11 mouse cellular contexts compared by ENCODE assay signal in the genomic region with DNA sequence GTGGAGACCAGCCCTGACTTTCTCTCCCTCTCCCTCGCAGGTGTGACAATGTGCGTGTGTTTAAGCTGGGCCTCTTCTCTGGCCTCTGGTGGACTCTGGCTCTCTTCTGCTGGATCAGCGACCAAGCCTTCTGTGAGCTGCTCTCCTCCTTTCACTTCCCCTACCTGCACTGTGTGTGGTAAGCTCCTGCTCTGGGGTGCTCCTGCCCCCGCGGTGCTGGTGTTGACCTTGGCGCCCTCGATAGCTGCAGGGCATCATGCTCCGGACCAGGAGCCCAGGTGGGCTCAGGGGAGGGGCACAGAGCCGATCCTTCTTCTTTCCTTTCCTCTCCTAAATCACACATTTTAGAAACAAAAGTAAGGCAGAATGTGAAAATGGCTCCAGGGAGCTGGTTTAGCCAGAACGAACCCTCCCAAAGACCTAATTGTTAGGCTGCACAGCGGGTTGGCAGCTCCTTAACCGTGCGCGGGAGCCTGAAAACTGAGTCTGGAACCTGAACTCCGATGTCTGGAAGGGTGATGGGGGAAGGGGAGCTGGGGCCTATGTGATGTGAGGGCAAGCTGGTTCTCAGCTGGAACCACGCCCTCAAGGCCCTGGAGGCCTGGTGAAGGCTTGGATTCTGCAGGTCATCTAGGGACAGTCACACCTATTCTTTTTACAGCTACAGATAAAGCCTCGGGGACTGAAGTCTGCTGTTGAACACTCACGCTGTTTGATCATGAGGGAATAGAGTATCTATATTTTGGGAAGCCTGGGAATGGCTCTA. TPM values are rescaled to one million over a fixed set of nuclear protein-coding genes. Genes with fewer than 3 reads are reported as not detected.
A peak's percentile ranks its signal among the peaks of the same experiment; 100 is the strongest.
DNase-seq lines count a peak whose midpoint lies in the region; ATAC-seq lines count a peak whose summit lies in the region.
"Had no signal": no experiment of that assay in that cellular context is flagged by ENCODE, and none has a peak within 500 bp of the region (broad histone marks: within the 10 kb centered on the region; RNA-seq: fewer than 3 reads in every experiment).

No protein-coding gene starts in this region.

- 12% methylated on average over 18 of the region's 18 CpGs for WGBS in hindbrain, embryonic 11.5 days
- WGBS in hindbrain, embryonic 13.5 days = 21% methylated on average over 18 of the region's 18 CpGs
- 10% methylated on average over 18 of the region's 18 CpGs for whole genome bisulfite sequencing in embryonic facial prominence, embryonic 13.5 days
- WGBS in limb, embryonic 13.5 days = 11% methylated on average over 18 of the region's 18 CpGs

- H3K4me3 ChIP-seq in hindbrain, embryonic 11.5 days (ENCODE audit: low read depth, low read length) = no peak overlapping the region
- no peak overlapping the region for H3K4me3 ChIP-seq in hindbrain, embryonic 13.5 days
- H3K4me3 ChIP-seq in embryonic facial prominence, embryonic 13.5 days = peak overlapping the region; percentile 16; the same call in 1 of the 2 replicates
- H3K4me3 ChIP-seq in limb, embryonic 13.5 days = no peak overlapping the region

- H3K27me3 ChIP-seq in hindbrain, embryonic 11.5 days (ENCODE audit: control insufficient read depth, insufficient read depth, low read length) = no peaks in the 10 kb centered on the region
- H3K27me3 ChIP-seq in hindbrain, embryonic 13.5 days = no peaks in the 10 kb centered on the region; the same call in 1 of the 2 replicates
- no peaks in the 10 kb centered on the region for H3K27me3 ChIP-seq in embryonic facial prominence, embryonic 13.5 days
- H3K27me3 ChIP-seq in limb, embryonic 13.5 days = no peaks in the 10 kb centered on the region

- H3K27ac ChIP-seq in hindbrain, embryonic 11.5 days (ENCODE audit: low read depth, low read length) = no peak overlapping the region
- H3K27ac ChIP-seq in hindbrain, embryonic 13.5 days = no peak overlapping the region
- peak overlapping the region; percentile 57 for H3K27ac ChIP-seq in embryonic facial prominence, embryonic 13.5 days
- no peak overlapping the region; the same call in none of the 2 replicates for H3K27ac ChIP-seq in limb, embryonic 13.5 days

- H3K9me3 ChIP-seq in hindbrain, embryonic 11.5 days (ENCODE audit: control insufficient read depth, low read length) = no peaks in the 10 kb centered on the region
- no peaks in the 10 kb centered on the region for H3K9me3 ChIP-seq in hindbrain, embryonic 13.5 days
- H3K9me3 ChIP-seq in embryonic facial prominence, embryonic 13.5 days = no peaks in the 10 kb centered on the region
- H3K9me3 ChIP-seq in limb, embryonic 13.5 days = no peaks in the 10 kb centered on the region

- H3K4me1 ChIP-seq in hindbrain, embryonic 11.5 days (replicated peaks; ENCODE audit: control insufficient read depth, insufficient read depth, low read length) = no peaks in the 10 kb centered on the region
- peaks cover 7% of the 10 kb centered on the region for H3K4me1 ChIP-seq in hindbrain, embryonic 13.5 days (replicated peaks)
- peaks cover 10% of the 10 kb centered on the region for H3K4me1 ChIP-seq in embryonic facial prominence, embryonic 13.5 days
- peaks cover 13% of the 10 kb centered on the region for H3K4me1 ChIP-seq in limb, embryonic 13.5 days

- H3K4me2 ChIP-seq in hindbrain, embryonic 11.5 days (replicated peaks; ENCODE audit: low read depth, low read length) = no peak overlapping the region
- no peak overlapping the region for H3K4me2 ChIP-seq in hindbrain, embryonic 13.5 days
- peak overlapping the region; percentile 46 for H3K4me2 ChIP-seq in embryonic facial prominence, embryonic 13.5 days
- H3K4me2 ChIP-seq in limb, embryonic 13.5 days (replicated peaks) = peak overlapping the region; percentile 46

- no peak overlapping the region for H3K9ac ChIP-seq in hindbrain, embryonic 11.5 days (ENCODE audit: low read depth, low read length)
- H3K9ac ChIP-seq in hindbrain, embryonic 13.5 days = no peak overlapping the region
- 0 out of 2 replicates have a peak overlapping the region, but pooled peaks have one; percentile 2 for H3K9ac ChIP-seq in embryonic facial prominence, embryonic 13.5 days
- peak overlapping the region; percentile 40; the same call in 1 of the 2 replicates for H3K9ac ChIP-seq in limb, embryonic 13.5 days

- peak; percentile 38 for DNase-seq in hindbrain, embryonic 11.5 days (ENCODE audit: low spot score)
- peak; percentile 92 for DNase-seq in ES-CJ7 (ENCODE audit: low read depth, low spot score)
- no peak for DNase-seq in urinary bladder, adult 2 months (ENCODE audit: low spot score)
- no peak for DNase-seq in adrenal gland, postnatal 25 days
- DNase-seq in thymus, adult 18-20 months = no peak
- DNase-seq: cerebellum, postnatal 25 days; kidney, postnatal 25 days; thymus, postnatal 25 days had no signal

- no peaks in the 10 kb centered on the region for H3K36me3 ChIP-seq in hindbrain, embryonic 11.5 days (ENCODE audit: control insufficient read depth, insufficient read depth, low read length)
- no peaks in the 10 kb centered on the region for H3K36me3 ChIP-seq in hindbrain, embryonic 13.5 days
- H3K36me3 ChIP-seq in embryonic facial prominence, embryonic 13.5 days = no peaks in the 10 kb centered on the region
- no peaks in the 10 kb centered on the region for H3K36me3 ChIP-seq in limb, embryonic 13.5 days

- no peak for ATAC-seq in hindbrain, embryonic 11.5 days (ENCODE audit: low FRiP score)
- ATAC-seq in hindbrain, embryonic 13.5 days (ENCODE audit: low FRiP score) = no peak
- ATAC-seq in embryonic facial prominence, embryonic 13.5 days (ENCODE audit: insufficient number of reproducible peaks, insufficient read depth, low FRiP score, low TSS enrichment, low read depth) = 0 out of 2 replicates have a peak, but pooled peaks have one; percentile 62
- 0 out of 2 replicates have a peak, but pooled peaks have one; percentile 54 for ATAC-seq in limb, embryonic 13.5 days (ENCODE audit: low FRiP score, low read depth)

RNA-seq across cellular contexts. Expression of a gene that starts 37.6 kb away (rescaled TPM):
- 11.0 and 12.9 TPM in 2 replicates for polyA plus RNA-seq in hindbrain, embryonic 11.5 days (2014; fragmentation: Nextera tagmentation; extraction: Ambion mirVana)
- polyA plus RNA-seq in hindbrain, embryonic 13.5 days (2015; fragmentation: Nextera tagmentation; extraction: Ambion mirVana) = 21.6 and 23.6 TPM in 2 replicates
- 18.1 and 19.2 TPM in 2 replicates for polyA plus RNA-seq in embryonic facial prominence, embryonic 13.5 days (2015; fragmentation: Nextera tagmentation; extraction: Ambion mirVana)
- 13.6 and 16.0 TPM in 2 replicates for polyA plus RNA-seq in limb, embryonic 13.5 days (2015; fragmentation: Nextera tagmentation; extraction: Ambion mirVana)
- 261 and 377 TPM in 2 replicates for polyA plus RNA-seq in urinary bladder, adult 2 months (2012; rRNA removed)
- total RNA-seq in adrenal gland, postnatal 25 days (2021) = 17.2 and 21.0 TPM in 2 replicates

RNA-seq across cellular contexts. Expression of a gene that starts 54.5 kb away (rescaled TPM):
- 643 and 708 TPM in 2 replicates for polyA plus RNA-seq in hindbrain, embryonic 11.5 days (2014; fragmentation: Nextera tagmentation; extraction: Ambion mirVana)
- 441 and 451 TPM in 2 replicates for polyA plus RNA-seq in hindbrain, embryonic 13.5 days (2015; fragmentation: Nextera tagmentation; extraction: Ambion mirVana)
- polyA plus RNA-seq in embryonic facial prominence, embryonic 13.5 days (2015; fragmentation: Nextera tagmentation; extraction: Ambion mirVana) = 720 and 781 TPM in 2 replicates
- 670 and 677 TPM in 2 replicates for polyA plus RNA-seq in limb, embryonic 13.5 days (2015; fragmentation: Nextera tagmentation; extraction: Ambion mirVana)
- 2,335 and 2,390 TPM in 2 replicates for polyA plus RNA-seq in urinary bladder, adult 2 months (2012; rRNA removed)
- 751 and 795 TPM in 2 replicates for total RNA-seq in adrenal gland, postnatal 25 days (2021)

Comparison
In these comparisons a context has a peak if more than half of its experiments do, and no peak if none do; other contexts are left out.
1. ATAC-seq: peak in embryonic facial prominence, embryonic 13.5 days (single experiment) and limb, embryonic 13.5 days (single experiment); none in hindbrain, embryonic 11.5 days (single experiment) and hindbrain, embryonic 13.5 days (single experiment).
2. DNase-seq: peak in hindbrain, embryonic 11.5 days (single experiment) and ES-CJ7 (single experiment); none in urinary bladder, adult 2 months (single experiment), adrenal gland, postnatal 25 days (single experiment) and thymus, adult 18-20 months (0 of 2).
3. H3K4me2 ChIP-seq: peak in embryonic facial prominence, embryonic 13.5 days (single experiment) and limb, embryonic 13.5 days (single experiment); none in hindbrain, embryonic 11.5 days (single experiment) and hindbrain, embryonic 13.5 days (single experiment).
4. H3K9ac ChIP-seq: peak in embryonic facial prominence, embryonic 13.5 days (single experiment) and limb, embryonic 13.5 days (single experiment); none in hindbrain, embryonic 11.5 days (single experiment) and hindbrain, embryonic 13.5 days (single experiment).
5. RNA of a gene that starts 37.6 kb away (polyA plus RNA-seq): 261 to 377 TPM in urinary bladder, adult 2 months; 21.6 to 23.6 TPM in hindbrain, embryonic 13.5 days, 18.1 to 19.2 TPM in embryonic facial prominence, embryonic 13.5 days, 13.6 to 16.0 TPM in limb, embryonic 13.5 days and 11.0 to 12.9 TPM in hindbrain, embryonic 11.5 days; every median in the first group is over 10 times any median in the second.